Mouse (Mus musculus): ENCODE results near the gene Jade1. TPM values are rescaled to one million over a fixed set of nuclear protein-coding genes. Genes with fewer than 3 reads are reported as not detected.

Gene Jade1
- total and polyA plus RNA-seq, 3 experiments, result 9.6 to 11.0 (median 10.7) TPM

DNA sequence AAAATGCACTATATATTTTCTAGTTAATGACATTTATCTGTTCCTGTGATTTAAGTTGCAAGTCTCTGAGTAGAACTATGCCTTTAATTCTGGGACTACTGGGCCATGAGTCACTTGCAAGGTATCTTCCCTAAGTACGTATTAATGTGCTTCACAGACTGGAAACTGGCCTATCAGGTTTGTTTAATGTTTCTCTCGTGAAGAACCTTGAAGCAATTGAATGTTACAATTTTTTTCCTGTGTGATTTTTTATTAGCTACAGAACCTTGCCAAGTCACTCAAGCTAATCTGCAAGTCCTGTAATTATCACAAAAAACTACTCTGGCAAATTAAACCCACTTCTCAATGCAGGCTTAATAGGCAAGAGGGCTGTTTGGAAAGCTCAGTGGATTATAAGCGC is 33.8 kb upstream of the Jade1 start:
- no peaks in the 10 kb centered on the region for H3K36me3 ChIP-seq (replicated peaks in 1 of 2; ENCODE audit: control insufficient read depth in 1 of 2, insufficient read depth in 1 of 2, low read length in 1 of 2)
- no peaks in the 10 kb centered on the region for H3K27me3 ChIP-seq (replicated peaks)
- peaks cover 0 to 13% of the 10 kb centered on the region in 2 experiments; a peak in 1 of 4 replicates for H3K4me1 ChIP-seq (ENCODE audit: control insufficient read depth in 1 of 2, insufficient read depth in 2 of 2)
- H3K9me3 ChIP-seq (replicated peaks; ENCODE audit: low read length), result no peaks in the 10 kb centered on the region
- H3K9ac ChIP-seq (ENCODE audit: insufficient read depth, low read depth), result no peak overlapping the region
- dilution Hi-C loops (cut with MboI; ENCODE audit: extremely low pct_ligation_motif_present, extremely low pct_unique_long_range_greater_than_20kb, low sequenced_read_pairs) (no loop called here), in situ Hi-C loops (cut with MboI; ENCODE audit: low pct_ligation_motif_present, low pct_unique_long_range_greater_than_20kb, low sequenced_read_pairs) (no loop called here)
- TF ChIP-seq PAX5 (IDR thresholded peaks at IDR 0.05; ENCODE audit: low read length) (no peak), ZNF384 (IDR thresholded peaks at IDR 0.05; ENCODE audit: low read depth, low read length) (no peak), ZMIZ1 (IDR thresholded peaks at IDR 0.05; ENCODE audit: low read depth, low read length) (no peak), POLR2AphosphoS2 (IDR thresholded peaks at IDR 0.05; ENCODE audit: low read depth, low read length) (no peak), HCFC1 (IDR thresholded peaks at IDR 0.05; ENCODE audit: low read depth, low read length) (no peak), USF2 (conservative IDR thresholded peaks at IDR 0.05; ENCODE audit: low read depth, low read length) (no peak), MAZ (IDR thresholded peaks at IDR 0.05; ENCODE audit: low read depth, low read length) (no peak), CHD2 (IDR thresholded peaks at IDR 0.05; ENCODE audit: low read length) (no peak), POLR2A (IDR thresholded peaks at IDR 0.05; ENCODE audit: low read depth, low read length) (no peak)
- DNase-seq (ENCODE audit: extremely low read depth), result no peak
- no peak overlapping the region for H3K4me2 ChIP-seq (ENCODE audit: insufficient read depth, low read depth, poor library complexity, severe bottlenecking)
- H3K27ac ChIP-seq (ENCODE audit: insufficient read depth, low read depth), result no peak overlapping the region
- no peaks in the 10 kb centered on the region for H3K79me2 ChIP-seq (replicated peaks; ENCODE audit: control insufficient read depth, extremely low read depth, insufficient read depth, poor library complexity, severe bottlenecking)
- no peak overlapping the region for H3K4me3 ChIP-seq (replicated peaks in 1 of 3; ENCODE audit: low read depth in 2 of 3, low read length in 2 of 3, poor library complexity in 1 of 3)

DNA sequence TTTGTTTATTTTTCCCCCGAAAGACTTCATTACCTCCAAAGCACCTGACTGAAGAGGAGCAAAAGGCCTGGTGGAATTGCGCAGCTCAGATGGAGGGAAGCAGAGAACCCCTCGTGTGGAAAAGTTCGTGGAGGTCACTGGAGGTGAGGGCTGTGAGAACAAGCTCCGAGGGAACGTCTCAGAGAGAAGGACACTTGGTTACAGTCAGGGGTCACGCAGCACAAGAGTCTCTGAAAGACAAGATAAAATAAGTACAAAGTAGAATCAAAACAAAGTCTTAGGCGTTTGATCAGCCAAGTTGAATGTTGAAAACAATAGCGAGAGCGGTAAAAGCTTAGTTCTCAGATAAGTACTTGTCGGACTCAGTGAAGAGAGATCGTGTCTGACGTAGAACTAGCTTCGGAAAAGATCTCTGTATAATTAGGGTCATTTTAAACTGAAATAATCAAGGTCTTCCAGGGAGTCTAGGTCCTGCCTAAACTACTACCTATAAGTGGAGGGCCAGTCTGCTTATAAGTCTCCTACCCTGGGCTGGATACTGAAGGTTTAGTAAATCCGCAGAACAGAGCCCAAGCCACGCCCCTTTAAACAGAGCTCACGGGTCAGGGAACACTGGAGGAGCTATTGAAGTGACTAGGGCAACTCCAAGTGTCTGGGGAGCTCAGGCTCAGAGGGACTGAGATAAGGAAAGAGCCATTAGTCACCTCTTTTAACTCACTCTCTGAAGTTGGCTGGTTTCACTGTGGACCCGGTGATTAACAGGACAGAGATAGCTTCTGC is 33.1 kb upstream of the Jade1 start:
- H3K27ac ChIP-seq (ENCODE audit: insufficient read depth, low read depth), result no peak overlapping the region
- H3K4me1 ChIP-seq (ENCODE audit: control insufficient read depth in 1 of 2, insufficient read depth in 2 of 2), result peaks cover 0 to 9% of the 10 kb centered on the region in 2 experiments; a peak in 1 of 4 replicates
- dilution Hi-C loops (cut with MboI; ENCODE audit: extremely low pct_ligation_motif_present, extremely low pct_unique_long_range_greater_than_20kb, low sequenced_read_pairs), result no loop called here
- H3K27me3 ChIP-seq (replicated peaks), result no peaks in the 10 kb centered on the region
- H3K36me3 ChIP-seq (replicated peaks in 1 of 2; ENCODE audit: control insufficient read depth in 1 of 2, insufficient read depth in 1 of 2, low read length in 1 of 2), result no peaks in the 10 kb centered on the region
- no peak overlapping the region for H3K9ac ChIP-seq (ENCODE audit: insufficient read depth, low read depth)
- no peak overlapping the region for H3K4me3 ChIP-seq (replicated peaks in 1 of 3; ENCODE audit: low read depth in 2 of 3, low read length in 2 of 3, poor library complexity in 1 of 3)
- no peak for DNase-seq (ENCODE audit: extremely low read depth)
- no peaks in the 10 kb centered on the region for H3K79me2 ChIP-seq (replicated peaks; ENCODE audit: control insufficient read depth, extremely low read depth, insufficient read depth, poor library complexity, severe bottlenecking)
- H3K4me2 ChIP-seq (ENCODE audit: insufficient read depth, low read depth, poor library complexity, severe bottlenecking), result no peak overlapping the region
- TF ChIP-seq ZKSCAN1 (IDR thresholded peaks at IDR 0.05; ENCODE audit: borderline replicate concordance, low read depth, low read length) (no peak), CTCF (conservative IDR thresholded peaks at IDR 0.05 in 1 of 2, IDR thresholded peaks at IDR 0.05 in 1 of 2; ENCODE audit: low read depth in 2 of 2, low read length in 2 of 2) (no peak), POLR2A (IDR thresholded peaks at IDR 0.05; ENCODE audit: low read depth, low read length) (no peak), POLR2AphosphoS2 (IDR thresholded peaks at IDR 0.05; ENCODE audit: low read depth, low read length) (no peak), ETS1 (conservative IDR thresholded peaks at IDR 0.05; ENCODE audit: low read depth, low read length) (no peak), UBTF (IDR thresholded peaks at IDR 0.05; ENCODE audit: low read depth, low read length) (no peak), RAD21 (IDR thresholded peaks at IDR 0.05; ENCODE audit: low read depth, low read length) (no peak), ZNF384 (IDR thresholded peaks at IDR 0.05; ENCODE audit: low read depth, low read length) (no peak), GABPA (IDR thresholded peaks at IDR 0.05; ENCODE audit: insufficient replicate concordance, low read depth, low read length) (no peak), PAX5 (IDR thresholded peaks at IDR 0.05; ENCODE audit: low read length) (no peak), KAT2A (IDR thresholded peaks at IDR 0.05; ENCODE audit: insufficient replicate concordance, low read length) (no peak)
- H3K9me3 ChIP-seq (replicated peaks; ENCODE audit: low read length), result no peaks in the 10 kb centered on the region
- in situ Hi-C loops (cut with MboI; ENCODE audit: low pct_ligation_motif_present, low pct_unique_long_range_greater_than_20kb, low sequenced_read_pairs), result no loop called here
